In the genomic region with DNA sequence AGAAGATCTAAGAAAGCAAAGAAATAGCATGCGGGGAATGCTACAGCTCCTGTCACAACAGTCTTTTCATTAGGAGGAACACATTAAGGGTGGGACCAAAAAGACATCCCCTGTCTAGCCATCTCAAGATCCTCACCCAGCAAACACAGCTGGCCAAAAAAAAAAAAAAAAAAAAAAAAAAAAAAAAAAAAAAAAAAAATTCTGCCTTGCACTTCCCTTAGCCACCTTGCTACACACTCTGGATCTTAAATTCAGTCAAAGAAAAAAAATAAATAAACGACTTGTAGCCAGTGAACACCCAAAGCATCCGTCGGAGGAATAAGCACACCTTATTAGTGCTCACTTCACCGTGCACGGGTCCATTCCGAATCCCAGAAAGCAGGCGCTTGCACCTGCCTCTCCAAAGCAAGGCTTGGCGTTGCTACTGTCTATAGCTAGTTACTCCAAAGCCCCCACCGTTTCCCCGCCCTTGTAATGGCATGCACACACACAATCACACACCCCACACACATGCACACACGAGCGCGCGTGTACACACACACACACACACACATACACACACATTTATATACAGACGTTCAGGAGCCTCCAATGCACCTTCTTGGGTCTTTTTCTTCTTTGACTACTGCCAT, we compare ENCODE assay signal across 8 mouse cellular contexts.
DNase-seq lines count a peak whose midpoint lies in the region; ATAC-seq lines count a peak whose summit lies in the region.

No protein-coding gene starts in this region.

- no peaks in the 10 kb centered on the region for H3K27me3 ChIP-seq in heart, embryonic 15.5 days
- no peaks in the 10 kb centered on the region for H3K27me3 ChIP-seq in forebrain, embryonic 15.5 days
- peaks cover 8% of the 10 kb centered on the region for H3K27me3 ChIP-seq in midbrain, embryonic 10.5 days (ENCODE audit: low read depth, poor library complexity, severe bottlenecking)

- peaks cover 11% of the 10 kb centered on the region for H3K4me1 ChIP-seq in heart, embryonic 15.5 days (replicated peaks)
- peaks cover 12% of the 10 kb centered on the region for H3K4me1 ChIP-seq in forebrain, embryonic 15.5 days
- peaks cover 28% of the 10 kb centered on the region for H3K4me1 ChIP-seq in midbrain, embryonic 10.5 days

- no peak overlapping the region for H3K27ac ChIP-seq in heart, embryonic 15.5 days
- H3K27ac ChIP-seq in forebrain, embryonic 15.5 days (replicated peaks): peak overlapping the region; percentile 85
- H3K27ac ChIP-seq in midbrain, embryonic 10.5 days (replicated peaks): peak overlapping the region; percentile 80

- 14% methylated on average over 16 of the region's 16 CpGs for WGBS in heart, embryonic 15.5 days
- 4% methylated on average over 16 of the region's 16 CpGs for WGBS in forebrain, embryonic 15.5 days
- WGBS in midbrain, embryonic 10.5 days: 11% methylated on average over 16 of the region's 16 CpGs

- H3K9me3 ChIP-seq in heart, embryonic 15.5 days (replicated peaks): no peaks in the 10 kb centered on the region
- no peaks in the 10 kb centered on the region for H3K9me3 ChIP-seq in forebrain, embryonic 15.5 days
- no peaks in the 10 kb centered on the region for H3K9me3 ChIP-seq in midbrain, embryonic 10.5 days (replicated peaks)

- DNase-seq in heart, adult 9 months (ENCODE audit: low spot score in 2 of 2): no peak
- DNase-seq in brain, adult 2 months (ENCODE audit: low read depth, low spot score): peak; percentile 80
- no peak for DNase-seq in midbrain, embryonic 10.5 days (ENCODE audit: low spot score)
- DNase-seq in gastrocnemius, adult 8-10 months (ENCODE audit: low spot score in 2 of 2): no peak
- no peak for DNase-seq in adrenal gland, adult 2 months

- no peaks in the 10 kb centered on the region for H3K36me3 ChIP-seq in heart, embryonic 15.5 days
- H3K36me3 ChIP-seq in forebrain, embryonic 15.5 days: no peaks in the 10 kb centered on the region
- H3K36me3 ChIP-seq in midbrain, embryonic 10.5 days: no peaks in the 10 kb centered on the region

- peak overlapping the region; percentile 40 for H3K4me3 ChIP-seq in heart, embryonic 15.5 days
- peak overlapping the region; percentile 46 for H3K4me3 ChIP-seq in forebrain, embryonic 15.5 days
- peak overlapping the region; percentile 56 for H3K4me3 ChIP-seq in midbrain, embryonic 10.5 days

- no peak for ATAC-seq in heart, embryonic 15.5 days (replicated peaks; ENCODE audit: insufficient number of reproducible peaks, insufficient read depth, low FRiP score, low read depth)
- peak; percentile 73 for ATAC-seq in forebrain, embryonic 15.5 days (replicated peaks)
- ATAC-seq in inflammation-experienced regulatory T-cells, adult 6 months: no peak

- H3K9ac ChIP-seq in heart, embryonic 15.5 days: no peak overlapping the region
- peak overlapping the region; percentile 47 for H3K9ac ChIP-seq in forebrain, embryonic 15.5 days (replicated peaks)

- H3K4me2 ChIP-seq in heart, embryonic 15.5 days: peak overlapping the region; percentile 73
- H3K4me2 ChIP-seq in forebrain, embryonic 15.5 days (replicated peaks): peak overlapping the region; percentile 53
